Mouse (Mus musculus): ENCODE measurements at regions not wholly inside any gene's neighbourhood (a gene's known extent, or its start where the extent isn't known, plus 50 kb on each side); places are given as distances from the start of the nearest gene placed in this dataset.

GRCm38 (mm10) chr12:25180861-25181260 is 83.9 kb upstream of the Id2 start:
- TF ChIP-seq CTCF (IDR thresholded peaks at IDR 0.05; ENCODE audit: low read depth, low read length) (peak; percentile 42; the same call in 1 of the 2 replicates), POLR2A (IDR thresholded peaks at IDR 0.05; ENCODE audit: borderline replicate concordance, low read depth, low read length) (no peak)

Data from bone marrow macrophage, adult 2 months (primary cell).